Mouse (Mus musculus) ES-E14 (cell line): Measurements from ENCODE around the gene Pdia3. TPM values are rescaled to one million over a fixed set of nuclear protein-coding genes. Genes with fewer than 3 reads are reported as not detected.

Source experiments
- DNase-seq: peaks from one replicate; pipeline ENCODE4 v3.0.0-alpha.2; 2013; ENCODE audit warnings: low read depth, low spot score
- H3K27ac ChIP-seq: 2 replicates; pipeline ENCODE4 v1.5.1; 2012; ENCODE audit warnings: low read depth, mild to moderate bottlenecking, low read length, moderate library complexity, mixed read lengths; ENCODE audit not compliant: poor library complexity, insufficient read depth, severe bottlenecking
- H3K36me3 ChIP-seq: 2 replicates; pipeline ENCODE4 v1.6.1; 2012; ENCODE audit warnings: mild to moderate bottlenecking, low read length, moderate library complexity, mixed read lengths; ENCODE audit not compliant: control insufficient read depth, poor library complexity, insufficient read depth, severe bottlenecking
- H3K4me1 ChIP-seq, 2 experiments: fragments of 150-350 bp in 1 of 2; sonication (generic) in 1 of 2; 2 replicates each; pipeline ENCODE4 v1.6.1; 2012; ENCODE audit warnings: low read length in 2 of 2, mild to moderate bottlenecking in 1 of 2, mixed read lengths in 1 of 2; ENCODE audit not compliant: control insufficient read depth in 2 of 2, insufficient read depth in 2 of 2, poor library complexity in 1 of 2
- H3K4me3 ChIP-seq, 2 experiments: fragments of 150-350 bp in 1 of 2; sonication (generic) in 1 of 2; 2 replicates each; pipeline ENCODE4 v1.5.1; 2012; ENCODE audit warnings: low read length in 2 of 2, low read depth in 1 of 2, mild to moderate bottlenecking in 1 of 2, mixed read lengths in 1 of 2; ENCODE audit not compliant: insufficient read depth in 1 of 2, poor library complexity in 1 of 2, severe bottlenecking in 1 of 2
- H3K9ac ChIP-seq: 2 replicates; pipeline ENCODE4 v1.6.1; 2012; ENCODE audit warnings: low read depth, mild to moderate bottlenecking, low read length, mixed read lengths; ENCODE audit not compliant: poor library complexity, insufficient read depth, severe bottlenecking
- H3K9me3 ChIP-seq: fragments of 150-350 bp; sonication (generic); 2 replicates; pipeline ENCODE4 v1.6.1; 2012; ENCODE audit warnings: low read depth, mild to moderate bottlenecking, low read length; ENCODE audit not compliant: control insufficient read depth, insufficient read depth
- CHD2 ChIP-seq: IDR thresholded peaks from 2 replicates; pipeline ENCODE4 v1.6.1; 2014; ENCODE audit warnings: mild to moderate bottlenecking, low read depth, low read length, inconsistent platforms
- HCFC1 ChIP-seq: IDR thresholded peaks from 2 replicates; pipeline ENCODE4 v1.6.1; 2012; ENCODE audit warnings: low read length, inconsistent platforms, borderline replicate concordance; ENCODE audit not compliant: insufficient read depth
- MAFK ChIP-seq: IDR thresholded peaks from 2 replicates; pipeline ENCODE4 v1.6.1; 2014; ENCODE audit warnings: mild to moderate bottlenecking, low read depth, low read length, inconsistent platforms; ENCODE audit not compliant: insufficient read depth
- ZC3H11A ChIP-seq: IDR thresholded peaks from 2 replicates; pipeline ENCODE4 v1.6.1; 2012; ENCODE audit warnings: low read depth, mild to moderate bottlenecking, inconsistent platforms, low read length, borderline replicate concordance
- ZNF384 ChIP-seq: IDR thresholded peaks from 2 replicates; pipeline ENCODE4 v1.6.1; 2012; ENCODE audit warnings: low read depth, low read length, inconsistent platforms
- in situ Hi-C, 2 experiments: fragments of 600-800 bp; cut with MboI; formaldehyde crosslinking; loops; one replicate each; pipeline ENCODE4 v1.15.1; 2025; ENCODE audit warnings: low sequenced_read_pairs in 2 of 2, inconsistent platforms in 1 of 2; ENCODE audit not compliant: unreplicated experiment in 2 of 2
- total RNA-seq: library from RNA; depleted of rRNA; stranded (reverse); fragments of 300-350 nt; gene quantifications from 2 replicates; pipeline ENCODE4 v1.2.3, GENCODE M21; 2012

Gene Pdia3
- total RNA-seq, 1 experiment = 251 TPM

- Histone ChIP-seq H3K4me1 (peaks cover 3 to 6% of the 10 kb centered on the region in 2 experiments; a peak in 3 of 4 replicates), H3K27ac (no peak overlapping the region), H3K9me3 (no peaks in the 10 kb centered on the region), H3K9ac (no peak overlapping the region), H3K4me3 (no peak overlapping the region), H3K36me3 (peaks cover 8% of the 10 kb centered on the region)
- DNase-seq = no peak
- no peak for TF ChIP-seq ZNF384
- in situ Hi-C loops = no loop called here
Measured at GRCm38 (mm10) chr2:121416356-121416755, 2.8 kb downstream of the Pdia3 start.

DNA sequence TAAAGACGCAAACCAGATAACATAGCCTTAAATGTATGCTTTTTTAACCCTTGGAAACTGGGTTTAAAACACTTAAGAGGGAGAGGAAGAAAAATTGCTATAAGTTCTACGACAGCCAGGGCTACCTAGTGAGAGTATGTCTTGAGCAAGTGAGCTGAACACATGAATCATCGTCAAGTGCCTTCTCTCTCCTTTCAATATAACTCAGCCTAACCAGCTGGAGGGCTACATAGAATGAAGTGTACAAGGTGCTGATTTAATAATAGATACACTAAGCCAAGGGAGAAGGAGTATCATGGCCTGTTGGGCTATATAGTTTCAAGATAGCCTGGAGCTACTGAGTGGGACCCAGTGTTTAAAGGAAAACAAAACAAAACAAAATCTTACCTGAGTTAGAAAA, 4.9 kb downstream of the Pdia3 start:
- DNase-seq = no peak
- Histone ChIP-seq H3K9ac (no peak overlapping the region), H3K4me1 (peaks cover 3 to 6% of the 10 kb centered on the region in 2 experiments; a peak in 3 of 4 replicates), H3K27ac (no peak overlapping the region), H3K36me3 (peaks cover 14% of the 10 kb centered on the region), H3K9me3 (no peaks in the 10 kb centered on the region), H3K4me3 (no peak overlapping the region)
- TF ChIP-seq HCFC1 (no peak), CHD2 (no peak), ZC3H11A (no peak), ZNF384 (no peak), MAFK (no peak)
- in situ Hi-C loops = no loop called here

- Histone ChIP-seq H3K36me3 (peaks cover 21% of the 10 kb centered on the region), H3K4me1 (no peaks in the 10 kb centered on the region), H3K4me3 (no peak overlapping the region), H3K9ac (no peak overlapping the region), H3K27ac (no peak overlapping the region), H3K9me3 (no peaks in the 10 kb centered on the region)
- DNase-seq = no peak
- in situ Hi-C loops = no loop called here
- TF ChIP-seq HCFC1 (no peak), CHD2 (no peak), MAFK (no peak), ZNF384 (no peak), ZC3H11A (no peak)
Measured at GRCm38 (mm10) chr2:121423166-121423565, 9.6 kb downstream of the Pdia3 start.

GRCm38 (mm10) chr2:121425890-121426289, 12.3 kb downstream of the Pdia3 start:
- no peaks in the 10 kb centered on the region for H3K9me3 ChIP-seq
- H3K27ac ChIP-seq = no peak overlapping the region
- H3K4me3 ChIP-seq = no peak overlapping the region
- H3K4me1 ChIP-seq = no peaks in the 10 kb centered on the region
- in situ Hi-C loops = no loop called here
- TF ChIP-seq CHD2 (no peak), ZC3H11A (no peak), ZNF384 (no peak), HCFC1 (no peak), MAFK (no peak)
- no peak overlapping the region for H3K9ac ChIP-seq
- H3K36me3 ChIP-seq = peaks cover 24% of the 10 kb centered on the region
- DNase-seq = no peak

DNA sequence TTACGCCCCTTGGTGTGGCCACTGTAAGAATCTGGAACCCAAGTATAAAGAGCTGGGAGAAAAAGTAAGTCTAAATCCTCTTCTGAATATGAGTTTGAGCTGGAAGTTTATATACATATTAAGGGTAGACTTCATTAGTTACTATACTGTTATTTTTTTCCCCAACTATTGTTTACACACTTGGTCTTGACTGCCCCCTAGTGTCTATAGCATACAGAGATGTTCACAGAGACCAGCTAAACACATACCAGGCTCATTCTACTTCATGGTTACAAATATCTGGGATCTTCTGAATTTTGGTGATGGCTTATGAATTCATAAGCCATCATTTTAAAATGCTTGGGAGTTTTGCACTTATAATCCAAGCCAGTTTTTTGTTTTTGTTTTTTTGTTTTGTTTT, 21.3 kb downstream of the Pdia3 start:
- Histone ChIP-seq H3K4me3 (no peak overlapping the region), H3K4me1 (no peaks in the 10 kb centered on the region), H3K27ac (no peak overlapping the region), H3K9me3 (no peaks in the 10 kb centered on the region), H3K36me3 (peaks cover 45% of the 10 kb centered on the region), H3K9ac (no peak overlapping the region)
- in situ Hi-C loops = no loop called here
- no peak for TF ChIP-seq MAFK
- TF ChIP-seq HCFC1 = no peak
- TF ChIP-seq ZNF384 = no peak
- TF ChIP-seq CHD2 = no peak
- no peak for TF ChIP-seq ZC3H11A
- DNase-seq = no peak
